Mouse (Mus musculus) heart, postnatal 0 days (tissue): ENCODE results near the gene Brcc3. TPM values are rescaled to one million over a fixed set of nuclear protein-coding genes. Genes with fewer than 3 reads are reported as not detected.
"Not testable (repeated sequence)": the region's sequence is repeated elsewhere in the genome, so short reads cannot be mapped to it uniquely, and the experiment has no call there.

Experiments used
- ATAC-seq: fragments of 200-750 bp; cut with Nextera tagmentation; 2 replicates; pipeline ENCODE4 v1.8.0; 2017; ENCODE audit warnings: low read depth, moderate number of reproducible peaks, moderate library complexity; ENCODE audit not compliant: insufficient read depth
- DNase-seq: peaks from one replicate; pipeline ENCODE4 v3.0.0-alpha.2; 2016; ENCODE audit warnings: low spot score
- H3K27ac ChIP-seq: fragments of 300-500 bp; sonication (generic); 2 replicates; pipeline ENCODE4 v1.5.1; 2014; ENCODE audit warnings: low read depth, mild to moderate bottlenecking
- H3K27me3 ChIP-seq: fragments of 300-500 bp; sonication (generic); 2 replicates; pipeline ENCODE4 v1.6.1; 2014; ENCODE audit warnings: low read length, mixed read lengths; ENCODE audit not compliant: control insufficient read depth, insufficient read depth
- H3K36me3 ChIP-seq: fragments of 300-500 bp; sonication (generic); replicated peaks from 2 replicates; pipeline ENCODE4 v1.6.1; 2014; ENCODE audit warnings: low read length, mixed read lengths; ENCODE audit not compliant: control insufficient read depth, insufficient read depth
- H3K4me1 ChIP-seq: fragments of 300-500 bp; sonication (generic); 2 replicates; pipeline ENCODE4 v1.6.1; 2014; ENCODE audit warnings: antibody characterized with exemption; ENCODE audit not compliant: control insufficient read depth, insufficient read depth
- H3K4me2 ChIP-seq: fragments of 300-500 bp; sonication (generic); 2 replicates; pipeline ENCODE4 v1.6.1; 2014; ENCODE audit warnings: low read depth, mild to moderate bottlenecking, low read length, moderate library complexity
- H3K4me3 ChIP-seq: fragments of 300-500 bp; sonication (generic); 2 replicates; pipeline ENCODE4 v1.5.1; 2014; ENCODE audit warnings: low read depth, low read length
- H3K9ac ChIP-seq: fragments of 300-500 bp; sonication (generic); replicated peaks from 2 replicates; pipeline ENCODE4 v1.6.1; 2014; ENCODE audit warnings: low read depth, low read length, mixed read lengths
- H3K9me3 ChIP-seq: fragments of 300-500 bp; sonication (generic); replicated peaks from 2 replicates; pipeline ENCODE4 v1.6.1; 2016; ENCODE audit warnings: low read length; ENCODE audit not compliant: control insufficient read depth
- CTCF ChIP-seq: IDR thresholded peaks from 2 replicates; pipeline ENCODE4 v1.5.1; 2016; ENCODE audit warnings: antibody characterized with exemption, control low read depth, low read depth
- EP300 ChIP-seq: IDR thresholded peaks from 2 replicates; pipeline ENCODE4 v1.6.1; 2016; ENCODE audit warnings: antibody characterized with exemption, low read depth
- WGBS: fragments of 180-500 bp; shearing (Covaris S2); extraction: QIAGEN DNeasy Blood & Tissue Kit; methylation state at CpG from one replicate; pipeline ENCODE4 v1.1.7; 2014; 5-methylcytosine and 5-hydroxymethylcytosine counted together
- polyA plus RNA-seq: library from polyadenylated mRNA; unstranded; fragments of >200 nt; fragmentation: Nextera tagmentation; extraction: Ambion mirVana; gene quantifications from 2 replicates; pipeline ENCODE4 v1.2.1, GENCODE M21; 2015
- total RNA-seq: library from RNA; depleted of rRNA; stranded (reverse); fragments of >200 nt; gene quantifications from 2 replicates; pipeline ENCODE4 v1.2.3, GENCODE M21; 2014; ENCODE audit warnings: low replicate concordance; rRNA removed

Brcc3 gene
- total and polyA plus RNA-seq, 2 experiments from 2014 or later: 7.1 to 41.4 TPM

DNA sequence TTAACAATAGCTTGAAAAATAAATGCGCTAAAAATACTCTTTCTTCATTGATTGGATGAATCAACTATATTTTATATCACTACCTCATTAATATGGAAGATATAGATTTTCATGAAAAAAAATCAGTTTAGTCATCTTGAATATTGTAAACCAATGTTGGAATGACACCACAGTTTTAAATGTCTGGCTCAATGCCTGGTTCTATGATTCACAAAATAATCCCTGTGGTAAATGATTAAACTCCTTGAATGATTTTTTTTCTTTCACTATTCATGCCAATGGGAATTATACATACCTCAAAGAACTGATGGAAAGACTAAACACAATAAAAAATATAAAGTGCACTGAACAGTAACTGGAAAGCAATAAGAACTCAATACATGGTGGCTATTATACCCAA is 6.7 kb upstream of the Brcc3 start:
- Histone ChIP-seq H3K4me3 (no peak overlapping the region), H3K4me1 (no peaks in the 10 kb centered on the region), H3K36me3 (no peaks in the 10 kb centered on the region), H3K9ac (no peak overlapping the region), H3K27me3 (no peaks in the 10 kb centered on the region), H3K9me3 (no peaks in the 10 kb centered on the region; the same call in 1 of the 2 replicates), H3K4me2 (no peak overlapping the region), H3K27ac (no peak overlapping the region)
- no peak for TF ChIP-seq CTCF
- no peak for TF ChIP-seq EP300
- 88% methylated on average over 1 of the region's 1 CpGs for WGBS
- no peak for DNase-seq
- ATAC-seq: no peak

DNA sequence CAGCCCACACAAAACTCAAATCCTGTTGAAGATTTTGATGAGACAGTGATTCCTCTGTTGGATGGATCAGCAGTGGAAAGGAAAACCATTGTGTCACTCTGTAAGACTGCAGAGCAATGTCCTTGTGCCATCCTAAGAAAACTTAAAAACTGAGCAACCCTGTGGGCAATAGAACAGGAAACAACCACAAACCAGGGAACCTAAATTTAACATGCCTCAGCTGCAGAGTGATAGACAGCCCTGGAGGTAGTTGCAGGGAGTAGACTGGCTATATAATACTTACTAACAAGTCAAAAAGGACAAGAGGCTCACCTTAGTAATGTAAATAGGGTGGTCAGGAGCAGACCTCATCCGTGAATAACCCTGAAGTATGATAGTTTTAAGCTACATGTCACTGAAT is 38.2 kb downstream of the Brcc3 start:
- ATAC-seq (no peak), DNase-seq (no peak)
- WGBS: 71% methylated on average over 1 of the region's 1 CpGs
- Histone ChIP-seq H3K9me3 (no peaks in the 10 kb centered on the region), H3K4me1 (no peaks in the 10 kb centered on the region), H3K4me2 (no peak overlapping the region), H3K27me3 (no peaks in the 10 kb centered on the region), H3K27ac (no peak overlapping the region), H3K4me3 (no peak overlapping the region), H3K36me3 (no peaks in the 10 kb centered on the region; the same call in 1 of the 2 replicates), H3K9ac (no peak overlapping the region)
- no peak for TF ChIP-seq EP300
- no peak for TF ChIP-seq CTCF

DNA sequence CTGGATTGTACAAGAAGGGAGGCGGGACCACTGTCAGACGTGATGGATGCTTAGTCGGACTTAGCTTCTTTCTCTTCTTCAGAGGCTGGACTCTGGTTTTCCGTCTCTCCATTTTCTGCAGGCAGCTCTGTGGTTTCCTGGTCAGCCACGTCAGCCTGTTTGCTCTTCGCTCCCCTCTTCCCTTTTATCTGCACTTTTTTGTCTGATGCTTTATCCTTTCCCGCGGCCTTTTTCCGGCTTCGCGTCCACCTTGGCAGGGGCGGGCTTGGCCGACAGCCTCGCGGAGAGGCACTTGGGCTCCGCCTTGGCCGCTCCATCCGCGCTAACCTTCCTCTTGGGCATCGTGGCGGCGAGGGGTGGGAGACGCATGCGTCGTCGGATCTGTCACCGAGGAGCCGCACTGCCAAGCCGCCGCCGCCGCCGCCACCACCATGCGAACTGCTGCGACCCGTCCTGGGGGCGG is 58.8 kb downstream of the Brcc3 start:
- H3K36me3 ChIP-seq, H3K9ac ChIP-seq, H3K4me1 ChIP-seq, H3K27ac ChIP-seq, H3K27me3 ChIP-seq, H3K9me3 ChIP-seq: not testable (repeated sequence)
- H3K4me3 ChIP-seq: peak overlapping the region; percentile 38
- ATAC-seq (peak; percentile 69; the same call in 1 of the 2 replicates), DNase-seq (peak; percentile 5)
- 15% methylated on average over 37 of the region's 37 CpGs for whole genome bisulfite sequencing
- H3K4me2 ChIP-seq: peak overlapping the region; percentile 57

DNA sequence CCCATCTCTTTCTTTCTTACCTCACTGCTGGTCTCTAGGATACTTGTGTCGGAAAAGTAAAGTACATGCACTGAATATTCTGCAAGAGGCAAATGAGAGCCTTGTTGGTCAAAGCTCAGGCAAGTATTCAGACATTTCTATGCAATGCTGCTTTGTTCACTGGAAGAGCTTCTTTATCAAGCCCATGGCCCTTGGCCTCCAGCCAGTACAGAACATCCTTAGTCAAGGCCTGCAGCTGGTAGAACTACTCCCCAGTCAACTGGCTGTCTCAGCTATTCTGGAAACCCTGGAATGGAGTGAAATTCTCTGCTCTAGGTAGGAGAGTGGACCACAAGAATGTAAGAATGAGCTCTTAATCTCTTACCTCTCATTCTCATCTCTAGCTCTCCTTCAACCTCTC is 73.5 kb downstream of the Brcc3 start:
- ATAC-seq (no peak), DNase-seq (no peak)
- WGBS: 70% methylated on average over 1 of the region's 1 CpGs
- Histone ChIP-seq H3K4me3 (no peak overlapping the region), H3K4me1 (no peaks in the 10 kb centered on the region), H3K4me2 (no peak overlapping the region), H3K9ac (no peak overlapping the region), H3K9me3 (no peaks in the 10 kb centered on the region), H3K27ac (no peak overlapping the region), H3K36me3 (no peaks in the 10 kb centered on the region), H3K27me3 (no peaks in the 10 kb centered on the region)
- TF ChIP-seq CTCF: no peak
- no peak for TF ChIP-seq EP300

Other genes starting within 250 kb of the Brcc3 start
- gene Fundc2, start 34.2 kb upstream of the Brcc3 start, total RNA-seq: 46.3 and 51.4 TPM in 2 replicates
- gene Fundc2, start 34.2 kb upstream of the Brcc3 start, polyA plus RNA-seq: 97.5 and 119 TPM in 2 replicates
- gene F8, start 34.0 kb upstream of the Brcc3 start, total RNA-seq: 0.31 and 11.8 TPM in 2 replicates
- 1.7 TPM in 2 replicates for gene F8, start 34.0 kb upstream of the Brcc3 start, polyA plus RNA-seq
- 9.7 and 22.1 TPM in 2 replicates for gene Cmc4, start within 50 bp of the Brcc3 start, total RNA-seq
- 22.9 and 24.2 TPM in 2 replicates for gene Cmc4, start within 50 bp of the Brcc3 start, polyA plus RNA-seq
- 12.4 and 16.2 TPM in 2 replicates for gene Mtcp1, start within 50 bp of the Brcc3 start, total RNA-seq
- 3.8 and 4.7 TPM in 2 replicates for gene Mtcp1, start within 50 bp of the Brcc3 start, polyA plus RNA-seq
- 65.4 and 70.6 TPM in 2 replicates for gene Vbp1, start 97.7 kb downstream of the Brcc3 start, total RNA-seq
- gene Vbp1, start 97.7 kb downstream of the Brcc3 start, polyA plus RNA-seq: 146 and 148 TPM in 2 replicates
- gene Rab39b, start 161.6 kb downstream of the Brcc3 start, total RNA-seq: not detected in 2 replicates
- 0.10 and 0.11 TPM in 2 replicates for gene Rab39b, start 161.6 kb downstream of the Brcc3 start, polyA plus RNA-seq